Mouse (Mus musculus): Measurements from ENCODE around the gene Rpl6.
"Not testable (repeated sequence)": the region's sequence is repeated elsewhere in the genome, so short reads cannot be mapped to it uniquely, and the experiment has no call there.

The Rpl6 gene

GRCm38 (mm10) chr5:121224856-121225255, 20.6 kb downstream of the Rpl6 start:
- no peak for DNase-seq (ENCODE audit: extremely low spot score, low spot score)

DNA sequence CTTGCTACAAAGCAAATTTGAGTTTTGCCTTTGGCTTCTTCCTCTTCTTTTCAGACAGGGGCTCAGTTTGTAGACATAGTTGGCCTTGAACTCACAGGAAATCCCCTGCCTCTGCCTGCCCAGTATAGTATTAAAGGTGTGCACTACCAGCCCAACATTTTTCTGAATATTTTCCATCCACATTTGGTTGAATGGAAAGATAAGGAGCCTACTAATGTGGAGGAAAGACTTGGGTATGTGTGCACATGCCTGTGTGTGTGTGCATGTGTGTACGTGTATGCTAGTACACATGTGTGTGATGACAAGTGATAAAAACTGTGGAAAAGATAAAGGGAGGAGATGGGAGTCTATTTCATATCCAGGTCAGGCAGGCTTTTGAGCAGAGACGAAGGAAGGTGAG, 21.6 kb downstream of the Rpl6 start:
- no peak for DNase-seq (ENCODE audit: extremely low spot score, low spot score)

DNA sequence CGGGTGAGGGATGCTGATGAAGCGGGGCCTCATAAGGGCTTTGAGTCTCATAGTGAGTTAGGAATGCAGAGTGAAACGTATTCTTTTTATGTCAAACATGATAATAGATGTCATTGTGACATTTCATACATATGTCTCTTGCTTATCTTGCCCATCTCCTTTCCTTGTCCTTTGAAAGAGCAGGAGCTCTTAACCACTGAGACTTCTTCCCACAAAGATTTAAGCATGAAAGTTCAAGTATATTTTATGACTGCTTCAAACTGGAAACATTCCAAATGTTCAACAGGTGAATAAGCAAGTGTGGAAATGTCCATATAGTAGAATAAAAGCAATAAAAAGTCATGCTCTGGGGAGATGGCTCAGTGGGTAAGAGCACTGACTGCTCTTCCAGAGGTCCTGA, 22.1 kb downstream of the Rpl6 start:
- DNase-seq (ENCODE audit: extremely low spot score, low spot score) = no peak

DNA sequence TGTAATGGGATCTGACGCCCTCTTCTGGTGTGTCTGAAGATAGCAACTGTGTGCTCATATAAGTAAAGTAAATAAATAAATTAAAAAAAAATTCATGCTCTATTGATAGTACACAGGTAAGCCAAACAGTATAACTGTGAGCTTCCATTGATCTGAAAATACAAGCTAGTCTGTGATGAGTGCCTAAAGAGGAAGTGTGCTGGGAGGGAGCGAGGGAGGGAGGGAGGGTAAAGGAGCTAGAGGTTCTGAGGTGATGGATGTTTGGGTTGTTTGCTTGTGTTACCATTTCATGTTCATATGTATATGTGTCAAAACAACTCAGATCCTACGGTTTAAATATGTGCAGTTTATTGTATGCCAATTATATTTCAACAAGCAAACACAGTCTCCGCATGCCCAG, 22.6 kb downstream of the Rpl6 start:
- no peak for DNase-seq (ENCODE audit: extremely low spot score, low spot score)

DNA sequence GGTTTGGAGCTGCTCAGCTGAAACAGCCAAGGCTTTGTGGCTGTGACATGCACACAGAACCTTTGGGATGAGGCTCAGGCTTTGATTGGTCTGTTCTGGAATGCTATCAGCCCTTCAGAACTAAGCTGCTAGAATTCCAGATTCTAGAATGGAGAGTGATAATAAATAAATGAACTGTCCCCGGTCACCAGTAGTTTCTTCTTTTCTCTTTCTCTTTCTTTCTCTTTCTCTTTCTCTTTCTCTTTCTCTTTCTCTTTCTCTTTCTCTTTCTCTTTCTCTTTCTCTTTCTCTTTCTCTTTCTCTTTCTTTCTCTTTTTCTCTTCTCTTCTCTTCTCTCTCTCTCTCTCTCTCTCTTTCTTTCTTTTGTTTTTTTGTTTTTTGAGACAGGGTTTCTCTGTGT, 23.0 kb downstream of the Rpl6 start:
- DNase-seq (ENCODE audit: extremely low spot score, low spot score) = not testable (repeated sequence)

- no peak for DNase-seq (ENCODE audit: extremely low spot score, low spot score)
Measured at GRCm38 (mm10) chr5:121229182-121229581, 24.9 kb downstream of the Rpl6 start.

- no peak for DNase-seq (ENCODE audit: extremely low spot score, low spot score)
Measured at GRCm38 (mm10) chr5:121230811-121231210, 26.5 kb downstream of the Rpl6 start.

DNA sequence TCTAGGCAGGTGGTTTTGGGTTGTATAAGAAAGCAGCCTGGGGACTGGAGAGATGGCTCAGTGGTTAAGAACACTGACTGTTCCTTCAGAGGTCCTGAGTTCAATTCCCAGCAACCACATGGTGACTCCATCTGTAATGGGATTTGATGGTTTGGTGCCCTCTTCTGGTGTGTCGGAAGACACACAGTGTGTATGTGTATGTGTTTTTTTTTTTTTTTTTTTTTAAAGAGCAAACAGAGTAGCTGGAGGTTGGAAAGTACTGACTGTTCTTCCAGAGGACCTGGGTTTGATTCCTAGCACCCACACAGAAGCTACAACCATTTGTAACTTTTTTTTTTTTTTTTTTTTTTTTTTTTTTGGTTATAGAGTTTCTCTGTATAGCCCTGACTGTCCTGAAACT, 28.5 kb downstream of the Rpl6 start:
- no peak for DNase-seq (ENCODE audit: extremely low spot score, low spot score)

DNA sequence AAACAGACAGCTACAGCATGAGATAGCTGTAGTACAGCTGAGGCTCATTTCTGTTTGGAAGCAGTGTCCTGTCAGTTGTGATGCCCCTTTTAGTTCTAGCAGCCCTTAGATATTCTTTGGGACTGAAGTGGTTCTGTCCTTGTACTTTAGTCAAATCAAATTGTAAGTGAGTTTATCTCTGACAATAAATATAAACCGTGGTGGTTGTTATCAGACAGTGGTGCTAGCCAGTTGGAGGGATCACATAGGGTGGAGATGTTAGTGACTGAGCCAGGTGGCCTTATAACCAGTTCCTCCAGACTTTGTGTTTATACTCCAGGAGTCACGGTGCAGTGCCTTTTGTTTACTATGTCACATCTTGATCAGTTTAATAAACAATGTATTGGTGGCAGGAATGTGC, 29.4 kb downstream of the Rpl6 start:
- no peak for DNase-seq (ENCODE audit: extremely low spot score, low spot score)

DNA sequence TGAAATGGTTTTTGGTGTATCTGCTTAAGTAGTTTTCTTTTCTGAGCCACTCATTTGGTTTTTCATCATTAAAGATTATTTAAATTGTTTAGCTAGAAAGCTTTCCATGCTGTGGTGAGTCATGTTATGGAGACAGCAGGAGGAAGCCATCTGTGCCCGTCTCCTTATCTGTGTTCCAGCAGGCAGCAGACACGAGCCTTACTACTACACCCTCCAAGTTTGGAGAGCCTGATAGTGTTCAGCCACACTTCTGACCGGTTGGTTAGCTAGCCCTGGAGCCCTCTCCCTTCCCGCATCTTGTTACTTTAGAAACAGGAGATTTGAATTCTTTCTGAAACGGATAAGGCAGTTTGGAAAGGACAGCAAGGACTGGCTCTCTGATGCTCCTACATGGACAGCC, 31.9 kb downstream of the Rpl6 start:
- no peak for DNase-seq (ENCODE audit: extremely low spot score, low spot score)

GRCm38 (mm10) chr5:121238208-121238607, 33.9 kb downstream of the Rpl6 start:
- DNase-seq (ENCODE audit: extremely low spot score, low spot score) = no peak

DNA sequence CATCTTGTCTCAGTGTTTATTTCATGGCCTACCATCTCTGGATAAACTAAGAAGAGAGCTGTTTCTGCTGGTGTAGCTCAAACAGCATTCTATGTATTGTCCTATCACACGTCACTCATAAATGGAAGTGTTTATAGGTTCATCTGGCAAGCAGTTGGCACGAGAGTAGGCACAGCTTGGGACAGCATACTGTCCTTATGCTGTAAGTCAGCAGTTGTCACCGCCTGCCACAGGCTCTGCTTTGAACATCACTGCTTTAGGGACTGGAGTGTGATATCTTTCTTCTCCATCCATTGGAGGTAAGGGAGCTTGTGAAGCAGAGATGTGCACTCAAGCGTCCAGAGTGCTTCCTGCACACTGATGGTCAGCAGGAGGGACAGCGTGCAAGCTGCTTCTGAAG, 35.6 kb downstream of the Rpl6 start:
- DNase-seq (ENCODE audit: extremely low spot score, low spot score) = no peak

DNA sequence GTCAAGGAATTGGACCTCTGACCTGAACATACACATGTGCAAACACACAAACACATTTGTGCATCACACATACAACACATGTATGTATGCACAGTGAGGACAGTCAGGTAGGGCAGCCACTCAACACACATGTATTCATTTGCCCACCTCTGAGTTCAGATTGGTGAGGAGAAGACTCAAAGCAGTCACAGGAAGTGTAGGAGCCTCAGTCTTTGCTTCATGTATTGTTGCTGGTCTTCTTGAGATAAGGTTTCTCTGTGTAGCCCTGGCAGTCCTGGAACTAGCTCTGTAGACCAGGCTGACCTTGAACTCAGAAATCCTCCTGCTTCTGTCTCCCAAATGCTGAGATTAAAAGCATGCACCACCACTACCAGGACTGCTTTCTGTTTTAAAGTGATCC, 36.9 kb downstream of the Rpl6 start:
- DNase-seq (ENCODE audit: extremely low spot score, low spot score) = no peak

GRCm38 (mm10) chr5:121242261-121242660, 38.0 kb downstream of the Rpl6 start:
- DNase-seq (ENCODE audit: extremely low spot score, low spot score) = no peak

DNA sequence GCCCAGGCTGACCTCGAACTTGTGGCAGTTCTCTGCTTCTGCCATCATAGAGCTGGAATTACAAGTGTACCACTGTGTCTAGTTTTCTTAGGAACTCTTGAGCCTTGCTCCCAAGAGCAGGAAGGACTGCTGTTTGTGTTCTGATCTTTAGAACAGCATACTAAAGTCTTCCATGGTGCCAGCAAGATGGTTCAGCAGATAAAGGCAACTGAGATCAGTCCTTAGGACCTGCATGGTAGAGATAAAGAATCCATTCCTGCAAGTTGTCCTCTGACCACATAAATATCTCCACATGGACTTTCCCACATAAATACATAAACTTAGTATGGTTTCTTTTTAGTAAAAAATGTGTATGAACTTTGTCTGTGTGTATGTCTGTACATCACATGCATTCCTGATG, 38.4 kb downstream of the Rpl6 start:
- DNase-seq (ENCODE audit: extremely low spot score, low spot score) = no peak

GRCm38 (mm10) chr5:121243676-121244364, 39.5 kb downstream of the Rpl6 start:
- no peak for DNase-seq (ENCODE audit: extremely low spot score, low spot score)

DNA sequence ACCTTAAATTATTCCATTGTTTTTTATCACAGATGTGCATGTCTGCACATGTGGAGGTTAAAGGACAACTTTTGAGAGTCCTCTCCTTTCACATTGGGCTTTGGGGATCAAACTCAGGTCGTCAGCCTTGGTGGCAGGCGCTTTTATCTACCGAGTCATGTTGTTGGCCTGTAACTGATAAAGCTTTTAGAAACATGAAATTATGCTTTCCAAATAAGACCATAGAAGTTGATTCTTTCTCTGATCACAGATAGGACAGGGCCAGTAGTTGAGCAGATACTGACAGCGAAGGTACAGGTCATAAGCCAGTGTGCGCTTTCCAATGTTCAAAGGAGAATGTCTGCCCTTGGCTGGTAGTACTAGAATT, 40.1 kb downstream of the Rpl6 start:
- DNase-seq (ENCODE audit: extremely low spot score, low spot score) = no peak

- no peak for DNase-seq (ENCODE audit: extremely low spot score, low spot score)
Measured at GRCm38 (mm10) chr5:121245201-121245600, 40.9 kb downstream of the Rpl6 start.

DNA sequence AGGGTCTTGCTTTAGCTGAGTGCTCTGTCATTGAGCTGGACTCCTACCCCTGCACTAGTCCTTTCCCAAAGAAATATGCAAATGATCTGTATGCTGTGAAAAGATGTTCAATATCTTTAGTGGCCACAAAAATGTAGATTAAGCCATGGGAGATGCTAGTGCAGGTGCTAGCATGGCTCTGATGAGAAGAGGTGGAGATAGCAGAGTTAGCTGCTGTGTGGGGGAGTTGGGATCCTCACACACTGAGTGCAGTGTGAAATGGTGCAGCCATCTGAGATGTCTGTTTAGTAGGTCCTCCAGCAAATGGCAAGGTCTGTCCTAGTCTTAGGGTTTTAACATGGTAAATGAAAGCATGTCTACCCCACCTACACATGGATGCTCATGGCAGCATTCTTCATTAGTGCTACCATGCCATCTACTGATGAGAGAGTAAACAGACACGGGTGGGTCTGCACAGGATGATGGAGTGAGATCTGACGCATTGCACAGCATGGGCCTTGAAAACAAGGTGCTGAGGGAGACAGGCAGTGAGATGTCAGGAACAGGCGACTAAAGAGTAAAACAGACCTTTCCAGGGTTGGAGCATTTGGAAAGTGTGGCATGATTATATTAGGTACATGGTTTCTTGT, 44.6 kb downstream of the Rpl6 start:
- DNase-seq (ENCODE audit: extremely low spot score, low spot score) = no peak

DNA sequence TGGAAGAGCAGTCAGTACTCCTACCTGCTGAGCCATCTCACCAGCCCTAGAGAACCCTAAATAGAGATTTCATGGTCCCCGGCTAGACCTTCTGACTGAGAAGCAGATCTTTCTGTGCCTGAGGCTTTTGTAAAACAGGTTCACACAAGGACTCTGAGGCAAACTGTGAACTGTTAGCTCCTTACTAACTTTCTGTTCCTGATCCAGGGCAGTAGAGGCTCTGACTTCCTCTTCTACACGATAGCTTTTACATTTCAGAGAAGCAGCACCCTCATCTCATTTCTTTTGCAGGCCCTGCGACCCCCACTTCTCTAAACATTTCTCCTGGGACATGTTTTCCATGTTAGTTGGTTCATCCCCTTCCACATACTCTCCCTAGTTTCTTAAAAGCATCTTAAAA, 45.4 kb downstream of the Rpl6 start:
- DNase-seq (ENCODE audit: extremely low spot score, low spot score) = no peak

DNA sequence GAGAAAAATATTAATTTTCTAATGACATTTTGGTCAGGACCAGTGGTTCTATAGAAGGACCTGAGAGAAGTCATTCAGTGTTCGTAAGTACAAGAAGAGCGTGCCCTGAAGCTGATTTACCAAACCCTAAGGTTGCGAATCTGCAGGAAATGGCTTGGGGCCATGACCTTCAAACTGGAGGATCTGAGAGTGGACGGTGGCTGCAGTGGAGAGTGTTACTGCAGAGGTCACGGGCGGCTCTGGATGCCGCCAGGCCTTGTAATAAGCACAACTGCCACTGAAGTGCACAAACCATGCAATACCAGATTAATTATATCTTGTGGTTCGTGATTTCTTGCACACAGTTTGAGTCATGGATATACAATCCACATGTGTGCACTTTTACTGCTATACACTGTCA, 47.5 kb downstream of the Rpl6 start:
- DNase-seq (ENCODE audit: extremely low spot score, low spot score) = no peak

DNA sequence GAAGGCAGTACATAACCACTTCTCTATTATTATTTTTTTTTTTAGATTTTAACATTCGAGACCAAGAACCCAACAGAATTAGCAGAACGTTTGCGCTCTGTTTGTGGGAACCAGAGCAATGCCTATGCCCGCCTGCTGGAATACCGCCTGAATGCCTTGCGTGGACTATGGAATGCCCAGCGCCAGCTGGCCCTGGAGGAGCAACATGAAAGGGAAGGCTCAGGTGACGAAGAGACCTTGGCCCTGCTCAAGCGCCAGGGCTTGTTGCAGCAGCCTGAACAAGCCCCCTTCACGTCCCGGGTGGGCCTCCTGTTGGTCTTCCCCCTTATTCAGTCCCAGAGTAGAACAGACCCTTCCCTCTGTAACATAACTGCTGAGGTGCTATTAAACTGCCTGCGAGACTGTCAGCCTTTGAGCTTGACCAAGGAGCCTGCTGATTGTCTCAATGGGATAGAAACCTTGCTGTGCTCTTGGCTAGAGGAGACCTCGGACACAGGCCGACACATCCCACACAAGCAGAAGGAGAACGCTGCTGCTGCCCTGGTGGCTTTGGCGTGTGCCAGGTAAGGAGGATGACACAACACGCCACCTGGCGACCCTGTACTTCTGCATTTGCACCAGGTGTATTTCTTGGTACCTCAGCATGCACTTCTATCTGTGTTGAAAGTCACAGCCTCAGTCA, 49.7 kb downstream of the Rpl6 start:
- no peak for DNase-seq (ENCODE audit: extremely low spot score, low spot score)

- no peak for DNase-seq (ENCODE audit: extremely low spot score, low spot score)
Measured at GRCm38 (mm10) chr5:121254977-121255376, 50.7 kb downstream of the Rpl6 start.
